Mouse (Mus musculus) cortical plate, adult 2 months (tissue): ENCODE measurements around the gene Grin3b. TPM values are rescaled to one million over a fixed set of nuclear protein-coding genes. Genes with fewer than 3 reads are reported as not detected.
A peak's percentile ranks its signal among the peaks of the same experiment; 100 is the strongest.

Experiments used
- H3K27ac ChIP-seq: fragments of 200-500 bp; 2 replicates; pipeline ENCODE4 v1.5.1; 2012; ENCODE audit warnings: low read length, control low read depth, inconsistent platforms; ENCODE audit not compliant: insufficient read depth
- H3K4me1 ChIP-seq: fragments of 200-500 bp; 2 replicates; pipeline ENCODE4 v1.6.1; 2011; ENCODE audit warnings: low read length; ENCODE audit not compliant: control insufficient read depth, insufficient read depth
- H3K4me3 ChIP-seq: fragments of 200-500 bp; 2 replicates; pipeline ENCODE4 v1.5.1; 2011; ENCODE audit warnings: mild to moderate bottlenecking, low read length, control low read depth; ENCODE audit not compliant: insufficient read depth
- CTCF ChIP-seq: fragments of 200-500 bp; IDR thresholded peaks from 2 replicates; pipeline ENCODE4 v1.5.1; 2011; ENCODE audit warnings: mild to moderate bottlenecking, control low read depth, low read length; ENCODE audit not compliant: insufficient read depth; ENCODE audit errors: extremely low read depth
- POLR2A ChIP-seq: fragments of 200-500 bp; IDR thresholded peaks from 2 replicates; pipeline ENCODE4 v1.6.1; 2011; ENCODE audit warnings: mild to moderate bottlenecking, low read length, control low read depth; ENCODE audit not compliant: insufficient read depth; ENCODE audit errors: extremely low read depth
- polyA plus RNA-seq: library from polyadenylated mRNA; depleted of rRNA; stranded (reverse); fragments of >200 nt; gene quantifications from 2 replicates; pipeline ENCODE4 v1.2.3, GENCODE M21; 2012

Grin3b gene
- polyA plus RNA-seq, 1 experiment: 0.21 TPM

DNA sequence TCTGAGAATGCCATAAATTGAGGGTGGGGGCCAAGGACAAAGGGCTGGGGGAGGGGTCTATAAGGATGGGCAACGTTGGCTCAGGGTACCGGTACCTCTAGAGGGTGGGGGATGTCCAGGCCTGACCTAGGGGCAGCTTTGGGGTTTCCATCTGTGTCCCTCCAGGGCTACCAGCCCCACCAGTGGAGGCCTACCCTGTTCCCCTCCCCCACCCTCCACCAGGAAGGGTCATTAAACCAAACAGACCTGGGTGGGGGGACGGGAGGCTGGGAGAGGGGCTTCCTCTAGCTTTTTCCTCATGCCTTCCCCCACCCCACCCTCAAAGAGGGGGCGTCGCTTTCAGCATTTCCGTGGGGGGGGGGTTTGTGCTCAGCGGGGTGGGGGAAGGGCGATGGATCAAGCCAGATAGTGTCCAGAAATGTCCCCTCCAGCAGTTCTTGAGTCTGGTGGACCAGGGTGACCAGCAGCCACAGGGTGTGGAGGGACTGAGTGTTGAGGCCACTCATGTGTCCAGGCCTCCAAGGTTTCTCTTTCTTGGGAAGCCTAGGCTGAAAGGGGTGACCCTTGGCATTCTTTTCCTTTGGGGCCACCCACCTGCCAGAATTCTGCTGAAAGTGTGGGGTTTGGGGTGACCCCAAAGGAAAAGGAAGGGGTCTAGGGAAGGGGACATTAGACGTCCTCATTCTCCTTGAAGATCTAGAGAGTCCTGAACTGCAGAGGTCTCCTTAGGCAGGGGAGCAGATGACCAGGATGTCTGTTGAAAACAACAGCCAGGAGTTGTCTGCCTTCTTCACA lies 41.4 kb upstream of the Grin3b start:
- H3K4me3 ChIP-seq: peak overlapping the region; percentile 80; the same call in 1 of the 2 replicates
- TF ChIP-seq CTCF (no peak), POLR2A (no peak)
- H3K27ac ChIP-seq: no peak overlapping the region
- H3K4me1 ChIP-seq: no peaks in the 10 kb centered on the region

DNA sequence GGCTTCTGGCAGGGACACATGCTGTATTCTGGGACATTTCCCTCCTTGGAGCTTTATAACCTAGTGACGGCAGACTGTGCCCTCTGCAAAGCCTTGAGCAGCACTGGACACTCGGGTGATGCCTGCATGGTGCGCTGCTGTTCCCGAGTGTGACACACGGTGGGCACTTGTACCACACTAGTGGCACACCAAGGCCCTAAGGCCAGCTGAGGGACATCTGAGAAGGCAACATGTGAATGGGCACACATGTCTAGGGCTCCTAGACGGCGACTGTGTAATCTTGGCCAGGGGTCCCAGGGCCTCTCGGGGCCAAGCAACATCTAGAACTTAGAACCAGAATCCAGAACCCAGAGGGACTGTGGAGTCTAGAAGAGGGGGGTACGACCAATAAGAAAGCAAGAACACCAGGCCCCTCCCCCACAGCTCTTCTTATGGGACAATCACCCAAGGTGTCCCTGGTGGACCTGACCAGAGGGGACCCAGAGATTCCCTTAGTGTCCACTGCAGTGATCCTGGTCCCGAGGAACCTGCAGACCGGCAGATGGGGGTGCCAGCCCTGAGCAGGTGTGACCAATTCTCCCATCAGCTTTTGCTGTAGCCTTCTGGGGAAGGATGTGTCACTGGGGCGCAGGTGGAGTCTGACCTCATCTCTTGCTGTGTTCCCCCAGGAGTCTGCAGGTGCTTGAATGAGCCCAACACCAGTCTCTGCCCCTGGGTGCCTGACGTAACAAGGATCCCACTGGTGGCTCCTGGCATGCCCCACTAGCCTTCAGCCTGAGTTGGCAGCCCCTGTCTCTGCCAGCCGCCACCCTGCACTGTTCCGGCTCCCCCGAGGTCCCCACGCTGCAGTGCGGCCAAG lies 40.3 kb upstream of the Grin3b start:
- H3K4me1 ChIP-seq: no peaks in the 10 kb centered on the region
- H3K4me3 ChIP-seq: no peak overlapping the region
- no peak for TF ChIP-seq POLR2A
- no peak for TF ChIP-seq CTCF
- H3K27ac ChIP-seq: no peak overlapping the region

GRCm38 (mm10) chr10:79930826-79931186 lies 39.7 kb upstream of the Grin3b start:
- TF ChIP-seq CTCF (no peak), POLR2A (no peak)
- no peak overlapping the region for H3K4me3 ChIP-seq
- H3K4me1 ChIP-seq: no peaks in the 10 kb centered on the region
- H3K27ac ChIP-seq: no peak overlapping the region

- H3K4me3 ChIP-seq: no peak overlapping the region
- H3K27ac ChIP-seq: no peak overlapping the region
- peaks cover 3% of the 10 kb centered on the region; the same call in 1 of the 2 replicates for H3K4me1 ChIP-seq
- no peak for TF ChIP-seq CTCF
- no peak for TF ChIP-seq POLR2A
These were observed 38.7 kb upstream of the Grin3b start for GRCm38 (mm10) chr10:79931797-79932196.

DNA sequence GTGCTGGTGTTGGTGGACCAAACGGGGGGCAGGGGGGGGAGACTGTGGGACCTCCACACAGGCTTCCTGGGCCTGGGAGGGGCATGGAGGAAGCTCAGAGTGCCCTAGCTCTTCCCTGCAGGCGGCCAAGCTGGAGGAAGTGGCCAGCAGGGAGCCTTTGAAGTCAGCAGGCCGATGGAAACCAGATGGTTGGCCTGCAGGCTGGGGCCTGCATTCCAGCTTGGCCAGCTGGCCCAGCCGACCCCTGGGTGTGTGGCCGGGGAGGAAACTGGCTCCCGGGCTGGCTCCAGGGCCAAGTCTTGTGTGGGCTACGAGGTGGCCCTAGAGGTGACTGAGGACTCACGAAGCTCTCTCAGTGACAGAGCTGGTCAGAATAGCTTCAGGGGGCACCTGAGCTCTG lies 37.8 kb upstream of the Grin3b start:
- Histone ChIP-seq H3K27ac (no peak overlapping the region), H3K4me3 (no peak overlapping the region), H3K4me1 (peaks cover 3% of the 10 kb centered on the region; the same call in 1 of the 2 replicates)
- TF ChIP-seq CTCF (no peak), POLR2A (no peak)

DNA sequence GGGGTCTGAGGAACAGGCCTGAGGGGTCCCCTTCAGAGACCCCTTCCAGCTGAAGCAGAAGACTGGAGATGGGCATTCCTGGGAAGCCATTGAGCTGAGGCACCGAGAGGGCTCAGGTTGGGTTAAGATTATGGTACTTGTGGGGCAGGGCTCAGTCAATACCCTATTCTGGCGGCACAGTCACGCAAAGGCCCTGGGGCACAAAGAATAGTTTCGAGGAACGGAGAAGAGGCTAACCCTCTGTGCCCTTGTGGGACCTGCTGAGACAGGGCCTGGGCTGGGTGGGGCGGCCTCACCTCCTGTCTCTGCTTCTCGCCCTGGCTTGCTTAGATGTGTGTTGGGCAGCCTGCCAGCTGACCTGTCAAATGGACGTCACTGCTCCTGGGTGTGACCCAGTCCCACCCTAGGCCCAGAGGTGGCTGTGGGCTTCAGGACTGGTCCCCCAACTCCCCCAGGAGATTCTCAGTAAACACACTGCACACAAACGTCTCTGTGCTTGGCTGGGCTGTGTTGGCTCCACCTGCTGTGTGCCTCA lies 37.3 kb upstream of the Grin3b start:
- peaks cover 3% of the 10 kb centered on the region; the same call in 1 of the 2 replicates for H3K4me1 ChIP-seq

GRCm38 (mm10) chr10:79933861-79934260 lies 36.7 kb upstream of the Grin3b start:
- Histone ChIP-seq H3K4me3 (no peak overlapping the region), H3K4me1 (peaks cover 3% of the 10 kb centered on the region; the same call in 1 of the 2 replicates), H3K27ac (no peak overlapping the region)
- TF ChIP-seq POLR2A (no peak), CTCF (no peak)

More for the DNA sequence above, 37.3 kb upstream of the Grin3b start:
- TF ChIP-seq POLR2A: no peak
- no peak for TF ChIP-seq CTCF
- H3K4me3 ChIP-seq: no peak overlapping the region
- H3K27ac ChIP-seq: no peak overlapping the region

DNA sequence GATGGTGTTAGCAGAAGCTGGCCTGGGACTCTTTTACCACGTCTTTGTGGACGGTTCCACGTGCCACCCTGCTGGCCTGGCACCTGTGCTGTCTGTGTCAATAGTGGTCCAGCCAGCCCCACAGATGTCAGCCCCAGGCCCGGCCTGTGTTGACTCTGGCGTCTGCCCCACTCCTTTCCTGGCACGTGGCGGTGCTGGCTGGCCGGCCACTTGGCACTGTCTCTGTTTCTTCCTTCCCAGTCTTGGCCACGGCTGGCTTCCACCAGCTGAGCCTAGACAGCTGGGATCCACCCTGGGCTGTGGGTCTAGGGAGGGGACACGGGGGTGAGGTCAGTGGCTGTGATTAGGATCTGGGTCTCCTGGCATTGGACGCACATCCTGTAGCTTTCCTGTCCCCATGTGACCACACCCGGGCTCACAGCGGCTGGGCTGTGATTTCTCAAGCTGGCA lies 36.2 kb upstream of the Grin3b start:
- no peak overlapping the region for H3K4me3 ChIP-seq
- H3K27ac ChIP-seq: no peak overlapping the region
- H3K4me1 ChIP-seq: peaks cover 3% of the 10 kb centered on the region; the same call in 1 of the 2 replicates
- TF ChIP-seq CTCF (no peak), POLR2A (no peak)

- H3K27ac ChIP-seq: no peak overlapping the region
These were observed 35.5 kb upstream of the Grin3b start for GRCm38 (mm10) chr10:79934794-79935569.

More at GRCm38 (mm10) chr10:79934794-79935569, 35.5 kb upstream of the Grin3b start:
- H3K4me1 ChIP-seq: peaks cover 3% of the 10 kb centered on the region; the same call in 1 of the 2 replicates
- no peak for TF ChIP-seq CTCF
- no peak for TF ChIP-seq POLR2A
- no peak overlapping the region for H3K4me3 ChIP-seq
